Comparison of ENCODE assay signal across 23 mouse cellular contexts in genomic region chr7:14446534-14446933, GRCm38 (mm10). TPM values are rescaled to one million over a fixed set of nuclear protein-coding genes. Genes with fewer than 3 reads are reported as not detected.
"Had no signal": no experiment of that assay in that cellular context is flagged by ENCODE, and none has a peak within 500 bp of the region (broad histone marks: within the 10 kb centered on the region; RNA-seq: fewer than 3 reads in every experiment).

Gene Sult2a8 (minus strand): TSS chr7:14446769.

- H3K27me3 ChIP-seq: neural tube, embryonic 15.5 days; stomach, embryonic 15.5 days had no signal

- H3K27ac ChIP-seq: neural tube, embryonic 15.5 days; stomach, embryonic 15.5 days; stomach, postnatal 0 days had no signal

- H3K4me1 ChIP-seq: neural tube, embryonic 15.5 days; stomach, embryonic 15.5 days had no signal

- H3K36me3 ChIP-seq: neural tube, embryonic 15.5 days; stomach, embryonic 15.5 days had no signal

- DNase-seq: retina, postnatal 1 day; right cerebral cortex, adult 18-20 months; right cerebral cortex, postnatal 14 days; right cerebral cortex, postnatal 25 days; right cerebral cortex, postnatal 4 days; spleen, adult 18-20 months; thymus, adult 18-20 months; thymus, adult 2 months; thymus, postnatal 14 days; thymus, postnatal 25 days; thymus, postnatal 36 days; thymus, postnatal 4 days had no signal

- H3K9me3 ChIP-seq: stomach, embryonic 15.5 days had no signal

- H3K4me3 ChIP-seq: neural tube, embryonic 15.5 days; stomach, embryonic 15.5 days had no signal

- H3K4me2 ChIP-seq: neural tube, embryonic 15.5 days; stomach, embryonic 15.5 days had no signal

- H3K9ac ChIP-seq: neural tube, embryonic 15.5 days; stomach, embryonic 15.5 days had no signal

RNA-seq across cellular contexts. Expression of gene Sult2a8, which starts in this region (rescaled TPM):
- total RNA-seq: neutrophil, adult 5-6 weeks had no signal
- polyA plus RNA-seq: neural tube, embryonic 14.5 days; neural tube, embryonic 15.5 days; small intestine, adult 2 months; spleen, adult 2 months; stomach, embryonic 14.5 days; stomach, postnatal 0 days; testis, adult 2 months; thymus, adult 2 months; thymus, postnatal 0 days; urinary bladder, adult 2 months had no signal
